Mouse (Mus musculus): Measurements from ENCODE around the gene Ap2a1. TPM values are rescaled to one million over a fixed set of nuclear protein-coding genes. Genes with fewer than 3 reads are reported as not detected.

The Ap2a1 gene
- 10 to 100 TPM; 59.1 to 62.6 TPM for total RNA-seq (2021)
- long read RNA-seq, experiment 1, transcript Ap2a1-202 (23 exons, 3,301 nt), result minor isoform, 15 of 141 reads
- long read RNA-seq, experiment 1, transcript Ap2a1-203 (24 exons, 3,449 nt), result major isoform, 95 of 141 reads
- long read RNA-seq, experiment 1, partial matches to known transcripts, result 13 of 141 reads
- long read RNA-seq, experiment 1, other reads (novel, unspliced or antisense), result 18 of 141 reads
- long read RNA-seq, experiment 2, transcript Ap2a1-202 (23 exons, 3,301 nt), result minor isoform, 14 of 170 reads
- long read RNA-seq, experiment 2, transcript Ap2a1-203 (24 exons, 3,449 nt), result major isoform, 121 of 170 reads
- long read RNA-seq, experiment 2, partial matches to known transcripts, result 20 of 170 reads
- long read RNA-seq, experiment 2, other reads (novel, unspliced or antisense), result 15 of 170 reads

GRCm38 (mm10) chr7:44929204-44930151 is at the start of gene Ap2a1:
TSS of gene Ap2a1 (minus strand) at chr7:44929496.
- intact Hi-C loops (cut with DNase I), result loop anchor here (2.0 kb wide), 1 partner anchor 23 kb away; no protein-coding TSS in a partner anchor
- Histone ChIP-seq H3K27ac (peak within 1 kb of the TSS; percentile 97), H3K4me3 (peak within 1 kb of the TSS; percentile 98)
- peak; percentile 100 for DNase-seq
- TF ChIP-seq CTCF (IDR thresholded peaks at IDR 0.05), result peak; percentile 8; the same call in 1 of the 2 replicates

GRCm38 (mm10) chr7:44978300-44978699 is 49.0 kb upstream of the Ap2a1 start:
- intact Hi-C loops (cut with DNase I), result no loop called here
- no peak overlapping the region for H3K4me3 ChIP-seq
- DNase-seq, result no peak
- no peak for TF ChIP-seq CTCF (IDR thresholded peaks at IDR 0.05)
- H3K27ac ChIP-seq, result no peak overlapping the region

GRCm38 (mm10) chr7:44975117-44975419 is 45.8 kb upstream of the Ap2a1 start:
- Histone ChIP-seq H3K27ac (peak overlapping the region; percentile 29; the same call in 1 of the 2 replicates), H3K4me3 (no peak overlapping the region)
- intact Hi-C loops (cut with DNase I), result no loop called here
- no peak for TF ChIP-seq CTCF (IDR thresholded peaks at IDR 0.05)
- DNase-seq, result no peak

GRCm38 (mm10) chr7:44974383-44975116 is 45.3 kb upstream of the Ap2a1 start, which contains the start of gene Cpt1c:
TSS of gene Cpt1c (minus strand) at chr7:44974851.
- Histone ChIP-seq H3K27ac (peak within 1 kb of the TSS; percentile 84), H3K4me3 (peak within 1 kb of the TSS; percentile 76)
- no peak; the same call in 1 of the 2 replicates for TF ChIP-seq CTCF (IDR thresholded peaks at IDR 0.05)
- peak; percentile 84 for DNase-seq
- intact Hi-C loops (cut with DNase I), result no loop called here

- Histone ChIP-seq H3K4me3 (peak overlapping the region; percentile 76), H3K27ac (peak overlapping the region; percentile 84)
- TF ChIP-seq CTCF (IDR thresholded peaks at IDR 0.05), result no peak
- intact Hi-C loops (cut with DNase I), result no loop called here
- no peak for DNase-seq
Measured at GRCm38 (mm10) chr7:44973415-44974130, 44.3 kb upstream of the Ap2a1 start.

- Histone ChIP-seq H3K4me3 (peak overlapping the region; percentile 82; the same call in 1 of the 2 replicates), H3K27ac (peak overlapping the region; percentile 69; the same call in 1 of the 2 replicates)
- DNase-seq, result no peak
- TF ChIP-seq CTCF (IDR thresholded peaks at IDR 0.05), result no peak
- intact Hi-C loops (cut with DNase I), result no loop called here
Measured at GRCm38 (mm10) chr7:44971142-44971541, 41.8 kb upstream of the Ap2a1 start.

GRCm38 (mm10) chr7:44970231-44970691 is 41.0 kb upstream of the Ap2a1 start:
- DNase-seq, result peak; percentile 89
- H3K27ac ChIP-seq, result peak overlapping the region; percentile 69

GRCm38 (mm10) chr7:44966638-44967037 is 37.3 kb upstream of the Ap2a1 start:
- no peak for TF ChIP-seq CTCF (IDR thresholded peaks at IDR 0.05)
- intact Hi-C loops (cut with DNase I), result no loop called here

More at GRCm38 (mm10) chr7:44970231-44970691, 41.0 kb upstream of the Ap2a1 start:
- peak overlapping the region; percentile 82 for H3K4me3 ChIP-seq
- no peak for TF ChIP-seq CTCF (IDR thresholded peaks at IDR 0.05)
- intact Hi-C loops (cut with DNase I), result no loop called here

GRCm38 (mm10) chr7:44965975-44966374 is 36.7 kb upstream of the Ap2a1 start:
- H3K27ac ChIP-seq, result no peak overlapping the region
- peak; percentile 31; the same call in 1 of the 2 replicates for TF ChIP-seq CTCF (IDR thresholded peaks at IDR 0.05)
- intact Hi-C loops (cut with DNase I), result no loop called here
- peak; percentile 23 for DNase-seq
- H3K4me3 ChIP-seq, result no peak overlapping the region

More at GRCm38 (mm10) chr7:44966638-44967037, 37.3 kb upstream of the Ap2a1 start:
- DNase-seq, result peak; percentile 21
- H3K27ac ChIP-seq, result no peak overlapping the region
- H3K4me3 ChIP-seq, result no peak overlapping the region

GRCm38 (mm10) chr7:44964990-44965389 is 35.7 kb upstream of the Ap2a1 start:
- peak; percentile 15 for DNase-seq
- Histone ChIP-seq H3K27ac (no peak overlapping the region), H3K4me3 (no peak overlapping the region)
- intact Hi-C loops (cut with DNase I), result no loop called here
- TF ChIP-seq CTCF (IDR thresholded peaks at IDR 0.05), result no peak

GRCm38 (mm10) chr7:44962831-44963230 is 33.5 kb upstream of the Ap2a1 start:
- Histone ChIP-seq H3K27ac (no peak overlapping the region), H3K4me3 (no peak overlapping the region)
- DNase-seq, result peak; percentile 6
- TF ChIP-seq CTCF (IDR thresholded peaks at IDR 0.05), result no peak
- intact Hi-C loops (cut with DNase I), result no loop called here
